Mouse (Mus musculus): Measurements from ENCODE around the gene Hist1h2bh. TPM values are rescaled to one million over a fixed set of nuclear protein-coding genes. Genes with fewer than 3 reads are reported as not detected.

Hist1h2bh gene
- polyA plus RNA-seq, 1 experiment from 2014 or later, result 2.7 TPM

Other genes with a start within 250 kb of the Hist1h2bh start
- 102 TPM for gene Zfp322a, start 174.2 kb downstream of the Hist1h2bh start, polyA plus RNA-seq (2014; fragmentation: Illumina TruSeq; extraction: RNeasy Lipid Tissue Mini Kit (QIAGEN cat#74804); ENCODE audit: low read depth, low replicate concordance)
- gene Abt1, start 119.5 kb downstream of the Hist1h2bh start, polyA plus RNA-seq (2014; fragmentation: Illumina TruSeq; extraction: RNeasy Lipid Tissue Mini Kit (QIAGEN cat#74804); ENCODE audit: low read depth, low replicate concordance), result 2.9 TPM
- gene Btn1a1, start 77.5 kb downstream of the Hist1h2bh start, polyA plus RNA-seq (2014; fragmentation: Illumina TruSeq; extraction: RNeasy Lipid Tissue Mini Kit (QIAGEN cat#74804); ENCODE audit: low read depth, low replicate concordance), result not detected
- not detected for gene Btn2a2, start 54.5 kb downstream of the Hist1h2bh start, polyA plus RNA-seq (2014; fragmentation: Illumina TruSeq; extraction: RNeasy Lipid Tissue Mini Kit (QIAGEN cat#74804); ENCODE audit: low read depth, low replicate concordance)
- gene Hist1h4h, start 12.3 kb downstream of the Hist1h2bh start, polyA plus RNA-seq (2014; fragmentation: Illumina TruSeq; extraction: RNeasy Lipid Tissue Mini Kit (QIAGEN cat#74804); ENCODE audit: low read depth, low replicate concordance), result not detected
- gene Hist1h2af, start 9.5 kb downstream of the Hist1h2bh start, polyA plus RNA-seq (2014; fragmentation: Illumina TruSeq; extraction: RNeasy Lipid Tissue Mini Kit (QIAGEN cat#74804); ENCODE audit: low read depth, low replicate concordance), result not detected
- not detected for gene Hist1h3g, start 8.0 kb downstream of the Hist1h2bh start, polyA plus RNA-seq (2014; fragmentation: Illumina TruSeq; extraction: RNeasy Lipid Tissue Mini Kit (QIAGEN cat#74804); ENCODE audit: low read depth, low replicate concordance)
- not detected for gene Hist1h3f, start 660 bp upstream of the Hist1h2bh start, polyA plus RNA-seq (2014; fragmentation: Illumina TruSeq; extraction: RNeasy Lipid Tissue Mini Kit (QIAGEN cat#74804); ENCODE audit: low read depth, low replicate concordance)
- gene Hist1h4f, start 8.3 kb upstream of the Hist1h2bh start, polyA plus RNA-seq (2014; fragmentation: Illumina TruSeq; extraction: RNeasy Lipid Tissue Mini Kit (QIAGEN cat#74804); ENCODE audit: low read depth, low replicate concordance), result not detected
- gene Hist1h1d, start 9.9 kb upstream of the Hist1h2bh start, polyA plus RNA-seq (2014; fragmentation: Illumina TruSeq; extraction: RNeasy Lipid Tissue Mini Kit (QIAGEN cat#74804); ENCODE audit: low read depth, low replicate concordance), result 0.70 TPM
- gene Hist1h3e, start 19.0 kb upstream of the Hist1h2bh start, polyA plus RNA-seq (2014; fragmentation: Illumina TruSeq; extraction: RNeasy Lipid Tissue Mini Kit (QIAGEN cat#74804); ENCODE audit: low read depth, low replicate concordance), result not detected
- not detected for gene Hist1h2ae, start 27.8 kb upstream of the Hist1h2bh start, polyA plus RNA-seq (2014; fragmentation: Illumina TruSeq; extraction: RNeasy Lipid Tissue Mini Kit (QIAGEN cat#74804); ENCODE audit: low read depth, low replicate concordance)
- 2.4 TPM for gene Hist1h2bg, start 28.0 kb upstream of the Hist1h2bh start, polyA plus RNA-seq (2014; fragmentation: Illumina TruSeq; extraction: RNeasy Lipid Tissue Mini Kit (QIAGEN cat#74804); ENCODE audit: low read depth, low replicate concordance)
- gene Hist1h2bf, start 30.8 kb upstream of the Hist1h2bh start, polyA plus RNA-seq (2014; fragmentation: Illumina TruSeq; extraction: RNeasy Lipid Tissue Mini Kit (QIAGEN cat#74804); ENCODE audit: low read depth, low replicate concordance), result not detected
- not detected for gene Hist1h2ad, start 31.0 kb upstream of the Hist1h2bh start, polyA plus RNA-seq (2014; fragmentation: Illumina TruSeq; extraction: RNeasy Lipid Tissue Mini Kit (QIAGEN cat#74804); ENCODE audit: low read depth, low replicate concordance)
- gene Hist1h3d, start 32.4 kb upstream of the Hist1h2bh start, polyA plus RNA-seq (2014; fragmentation: Illumina TruSeq; extraction: RNeasy Lipid Tissue Mini Kit (QIAGEN cat#74804); ENCODE audit: low read depth, low replicate concordance), result 2.2 TPM
- 0.76 TPM for gene Hist1h4d, start 38.2 kb upstream of the Hist1h2bh start, polyA plus RNA-seq (2014; fragmentation: Illumina TruSeq; extraction: RNeasy Lipid Tissue Mini Kit (QIAGEN cat#74804); ENCODE audit: low read depth, low replicate concordance)
- gene Hist1h2be, start 77.7 kb upstream of the Hist1h2bh start, polyA plus RNA-seq (2014; fragmentation: Illumina TruSeq; extraction: RNeasy Lipid Tissue Mini Kit (QIAGEN cat#74804); ENCODE audit: low read depth, low replicate concordance), result 15.6 TPM
- 1.3 TPM for gene Hist1h1e, start 79.2 kb upstream of the Hist1h2bh start, polyA plus RNA-seq (2014; fragmentation: Illumina TruSeq; extraction: RNeasy Lipid Tissue Mini Kit (QIAGEN cat#74804); ENCODE audit: low read depth, low replicate concordance)
- gene Hist1h2ac, start 140.6 kb upstream of the Hist1h2bh start, polyA plus RNA-seq (2014; fragmentation: Illumina TruSeq; extraction: RNeasy Lipid Tissue Mini Kit (QIAGEN cat#74804); ENCODE audit: low read depth, low replicate concordance), result 1.7 TPM
- gene Hist1h2bc, start 140.8 kb upstream of the Hist1h2bh start, polyA plus RNA-seq (2014; fragmentation: Illumina TruSeq; extraction: RNeasy Lipid Tissue Mini Kit (QIAGEN cat#74804); ENCODE audit: low read depth, low replicate concordance), result 322 TPM
- not detected for gene Hist1h1t, start 152.4 kb upstream of the Hist1h2bh start, polyA plus RNA-seq (2014; fragmentation: Illumina TruSeq; extraction: RNeasy Lipid Tissue Mini Kit (QIAGEN cat#74804); ENCODE audit: low read depth, low replicate concordance)
- gene Hist1h4c, start 155.1 kb upstream of the Hist1h2bh start, polyA plus RNA-seq (2014; fragmentation: Illumina TruSeq; extraction: RNeasy Lipid Tissue Mini Kit (QIAGEN cat#74804); ENCODE audit: low read depth, low replicate concordance), result not detected
- 85.7 TPM for gene Hfe, start 167.5 kb upstream of the Hist1h2bh start, polyA plus RNA-seq (2014; fragmentation: Illumina TruSeq; extraction: RNeasy Lipid Tissue Mini Kit (QIAGEN cat#74804); ENCODE audit: low read depth, low replicate concordance)
- gene Hist1h1c, start 195.4 kb upstream of the Hist1h2bh start, polyA plus RNA-seq (2014; fragmentation: Illumina TruSeq; extraction: RNeasy Lipid Tissue Mini Kit (QIAGEN cat#74804); ENCODE audit: low read depth, low replicate concordance), result 40.8 TPM
- not detected for gene Hist1h3c, start 202.2 kb upstream of the Hist1h2bh start, polyA plus RNA-seq (2014; fragmentation: Illumina TruSeq; extraction: RNeasy Lipid Tissue Mini Kit (QIAGEN cat#74804); ENCODE audit: low read depth, low replicate concordance)
- not detected for gene Hist1h2bb, start 203.3 kb upstream of the Hist1h2bh start, polyA plus RNA-seq (2014; fragmentation: Illumina TruSeq; extraction: RNeasy Lipid Tissue Mini Kit (QIAGEN cat#74804); ENCODE audit: low read depth, low replicate concordance)
- gene Hist1h2ab, start 207.7 kb upstream of the Hist1h2bh start, polyA plus RNA-seq (2014; fragmentation: Illumina TruSeq; extraction: RNeasy Lipid Tissue Mini Kit (QIAGEN cat#74804); ENCODE audit: low read depth, low replicate concordance), result not detected
- not detected for gene Hist1h3b, start 208.9 kb upstream of the Hist1h2bh start, polyA plus RNA-seq (2014; fragmentation: Illumina TruSeq; extraction: RNeasy Lipid Tissue Mini Kit (QIAGEN cat#74804); ENCODE audit: low read depth, low replicate concordance)
- gene Hist1h4b, start 213.6 kb upstream of the Hist1h2bh start, polyA plus RNA-seq (2014; fragmentation: Illumina TruSeq; extraction: RNeasy Lipid Tissue Mini Kit (QIAGEN cat#74804); ENCODE audit: low read depth, low replicate concordance), result not detected
- not detected for gene Hist1h4a, start 217.8 kb upstream of the Hist1h2bh start, polyA plus RNA-seq (2014; fragmentation: Illumina TruSeq; extraction: RNeasy Lipid Tissue Mini Kit (QIAGEN cat#74804); ENCODE audit: low read depth, low replicate concordance)
- not detected for gene Hist1h3a, start 219.0 kb upstream of the Hist1h2bh start, polyA plus RNA-seq (2014; fragmentation: Illumina TruSeq; extraction: RNeasy Lipid Tissue Mini Kit (QIAGEN cat#74804); ENCODE audit: low read depth, low replicate concordance)
- gene Hist1h1a, start 220.3 kb upstream of the Hist1h2bh start, polyA plus RNA-seq (2014; fragmentation: Illumina TruSeq; extraction: RNeasy Lipid Tissue Mini Kit (QIAGEN cat#74804); ENCODE audit: low read depth, low replicate concordance), result not detected
- gene Trim38, start 226.5 kb upstream of the Hist1h2bh start, polyA plus RNA-seq (2014; fragmentation: Illumina TruSeq; extraction: RNeasy Lipid Tissue Mini Kit (QIAGEN cat#74804); ENCODE audit: low read depth, low replicate concordance), result 0.99 TPM

Data from adrenal gland, adult 10 weeks (tissue).